Mouse (Mus musculus) 416B (cell line): Measurements from ENCODE around the gene Nek3.
"Not testable (repeated sequence)": the region's sequence is repeated elsewhere in the genome, so short reads cannot be mapped to it uniquely, and the experiment has no call there.

Source experiments
- DNase-seq: peaks from one replicate; pipeline ENCODE4 v3.0.0; 2011; ENCODE audit warnings: low read depth

The Nek3 gene

DNA sequence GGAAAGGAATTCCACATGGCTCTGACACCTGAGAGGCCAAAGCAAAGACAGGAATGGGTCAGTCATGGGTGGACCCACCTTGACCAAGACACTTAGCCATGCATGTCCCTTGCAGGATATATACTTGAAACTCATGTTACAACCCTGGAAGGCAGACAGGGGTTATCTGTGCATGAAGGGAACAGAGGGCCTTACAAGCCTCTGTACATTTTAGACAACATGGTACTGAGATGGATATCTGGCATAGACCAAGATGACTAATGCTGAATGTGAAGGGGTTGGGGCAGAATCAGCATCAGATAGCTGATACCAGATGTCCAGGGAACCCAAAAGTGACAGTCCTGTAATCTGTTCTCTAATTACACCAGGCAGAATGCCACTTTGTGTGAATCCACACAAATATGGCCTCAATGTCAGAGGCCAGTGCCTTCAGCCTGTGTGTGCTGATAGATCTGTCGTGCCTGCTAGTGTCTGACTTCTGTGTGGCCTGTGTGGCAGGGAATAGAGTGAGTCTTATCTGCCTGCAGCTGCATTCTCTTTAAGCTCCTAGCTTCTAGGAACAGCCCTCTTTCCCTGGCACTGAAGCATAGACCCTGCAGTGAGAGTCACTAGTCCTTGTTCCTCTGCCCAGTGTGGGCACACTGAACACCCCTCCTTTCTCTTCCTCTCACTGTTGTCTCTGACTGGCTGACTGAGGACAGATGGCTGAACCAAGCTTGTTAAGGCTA is 22.3 kb downstream of the Nek3 start:
- DNase-seq: peak; percentile 3

GRCm38 (mm10) chr8:22142592-22142991 is 23.6 kb downstream of the Nek3 start:
- no peak for DNase-seq

GRCm38 (mm10) chr8:22141836-22142385 is 24.3 kb downstream of the Nek3 start:
- no peak for DNase-seq

GRCm38 (mm10) chr8:22136462-22136861 is 29.8 kb downstream of the Nek3 start:
- not testable (repeated sequence) for DNase-seq

DNA sequence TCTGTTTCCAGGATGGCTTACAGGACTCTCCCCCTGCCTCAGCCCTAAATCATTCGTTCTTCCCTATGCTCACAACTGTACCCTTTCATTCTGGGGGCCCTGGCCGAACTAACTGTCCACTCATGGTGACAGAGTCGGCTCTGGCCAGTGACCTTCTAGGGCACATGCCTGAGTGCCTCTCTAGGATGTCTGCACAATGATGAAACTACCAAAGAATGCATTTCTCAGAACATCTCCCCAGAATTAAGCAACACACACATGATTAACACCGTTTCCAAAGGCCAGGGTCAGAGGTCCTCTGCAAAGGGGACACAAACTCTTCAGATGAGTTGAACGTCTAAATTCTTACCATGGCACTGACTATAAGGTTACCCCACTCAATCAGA is 31.5 kb downstream of the Nek3 start:
- no peak for DNase-seq

DNA sequence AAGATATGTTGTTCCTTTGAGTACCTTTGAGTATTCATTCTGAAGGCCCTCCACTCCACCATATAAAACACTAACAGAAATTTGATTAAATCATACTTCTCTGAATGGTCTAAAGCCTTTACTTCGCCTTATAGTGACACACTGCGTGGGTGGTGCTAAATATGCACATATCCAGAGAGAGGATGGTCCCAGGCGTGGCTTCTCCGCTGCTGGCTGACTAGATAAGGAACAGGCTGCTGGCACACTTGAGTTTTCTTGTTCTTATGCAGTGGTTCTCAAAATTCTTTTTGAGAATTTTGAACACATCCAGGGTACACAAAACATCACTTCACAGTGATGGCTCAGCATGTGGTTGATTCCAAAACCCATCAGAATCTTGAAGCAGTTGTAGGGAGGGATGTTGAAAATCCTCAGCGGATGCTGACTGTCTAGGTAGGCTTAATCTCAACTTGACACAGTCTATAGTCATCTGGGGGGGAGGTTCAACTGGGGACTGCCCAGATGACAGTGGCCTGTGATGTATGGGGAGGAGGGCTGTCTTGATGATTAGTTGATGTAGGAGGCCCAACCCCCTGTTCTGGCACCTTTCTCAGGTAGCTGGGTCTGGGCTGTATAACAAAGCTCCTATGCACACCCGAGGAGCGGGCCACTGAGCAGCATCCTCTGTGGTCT is 32.0 kb downstream of the Nek3 start:
- DNase-seq: no peak

DNA sequence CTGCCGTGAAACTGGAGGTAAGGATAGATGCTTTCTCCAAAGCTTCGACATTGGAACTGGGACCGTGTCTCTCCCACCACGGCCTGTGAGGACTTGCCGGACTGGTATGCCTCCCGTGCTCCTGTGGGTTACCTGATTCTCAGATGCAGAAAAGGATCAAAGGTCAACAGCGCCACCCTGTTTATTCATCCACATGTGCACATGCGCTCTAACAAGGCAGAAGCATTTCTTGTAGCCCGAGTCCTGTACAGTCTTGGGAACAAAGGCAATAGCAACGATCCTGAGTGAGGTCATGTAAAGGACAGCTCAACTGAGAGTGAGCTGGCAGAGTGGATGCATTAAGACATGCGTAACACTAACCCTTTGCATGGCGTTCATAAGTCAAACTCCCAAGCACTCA is 34.2 kb downstream of the Nek3 start:
- DNase-seq: no peak

DNA sequence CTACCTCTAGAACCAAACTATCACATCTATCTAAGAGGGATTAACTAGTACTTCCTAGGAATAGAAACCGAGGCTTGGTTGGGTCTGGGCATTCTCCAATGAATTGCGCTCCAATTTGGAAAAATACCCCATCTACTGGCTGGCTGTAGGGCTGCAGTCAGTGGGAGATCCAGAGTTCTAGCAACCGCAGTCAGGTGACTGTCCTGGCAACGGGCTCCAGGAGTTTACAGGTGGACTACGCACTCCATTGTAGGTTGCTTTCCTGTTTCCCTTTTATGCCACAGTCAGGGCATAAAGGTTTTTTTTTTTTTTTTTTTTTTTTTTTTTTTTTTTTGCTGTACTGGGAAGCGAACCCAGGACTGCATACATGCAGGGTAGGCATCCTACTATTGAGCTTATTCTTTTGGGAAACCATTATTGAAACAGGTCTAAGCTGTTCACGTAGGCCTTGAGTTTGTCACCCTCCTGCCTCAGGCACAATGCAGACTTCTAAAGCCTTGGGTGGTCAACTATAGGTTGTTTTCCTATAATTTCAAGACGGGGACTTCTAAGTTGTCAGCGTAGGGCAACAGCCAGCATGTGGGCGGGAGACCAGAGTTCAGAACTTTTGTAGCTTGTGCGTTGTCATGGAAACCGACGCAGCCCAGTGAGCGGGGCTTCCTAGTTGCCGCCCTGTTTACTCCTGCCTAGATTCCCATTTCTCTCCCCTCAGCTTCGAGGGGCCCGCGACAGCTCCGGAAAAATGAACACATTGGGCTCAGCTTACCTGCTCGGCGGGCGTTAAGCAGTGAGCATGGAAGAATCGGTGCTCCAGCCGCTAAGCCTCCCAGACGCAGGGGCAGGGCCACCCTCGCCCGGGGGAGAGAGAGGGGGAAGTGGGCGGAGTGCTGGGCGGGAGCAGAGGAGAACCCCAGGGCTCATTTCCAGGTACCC is 41.7 kb downstream of the Nek3 start, which contains the start of gene Nek5:
Gene Nek5 (minus strand): TSS at position 834 of the 933 bp plus-strand sequence.
- DNase-seq: peak; percentile 3

DNA sequence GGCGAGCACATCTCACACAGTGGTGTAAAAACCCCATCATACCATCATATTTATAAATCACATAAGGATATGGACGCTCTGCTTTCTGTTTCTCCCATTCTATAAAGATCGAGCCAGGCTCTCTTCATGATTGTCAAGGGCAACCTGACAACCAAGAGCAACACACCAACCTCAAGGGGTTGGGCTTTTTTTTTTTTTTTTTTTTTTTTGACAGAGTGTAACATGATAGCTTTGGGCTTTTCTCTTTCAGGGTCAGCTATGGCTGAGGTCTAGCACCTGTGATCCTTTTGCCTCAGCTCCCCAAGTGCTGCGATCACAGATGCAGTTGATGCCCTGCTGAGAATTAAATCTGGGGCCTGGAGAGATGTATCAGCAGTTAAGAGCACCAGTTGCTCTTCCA is 59.2 kb downstream of the Nek3 start:
- DNase-seq: no peak

GRCm38 (mm10) chr8:22091568-22091967 is 74.7 kb downstream of the Nek3 start:
- peak; percentile 38 for DNase-seq

DNA sequence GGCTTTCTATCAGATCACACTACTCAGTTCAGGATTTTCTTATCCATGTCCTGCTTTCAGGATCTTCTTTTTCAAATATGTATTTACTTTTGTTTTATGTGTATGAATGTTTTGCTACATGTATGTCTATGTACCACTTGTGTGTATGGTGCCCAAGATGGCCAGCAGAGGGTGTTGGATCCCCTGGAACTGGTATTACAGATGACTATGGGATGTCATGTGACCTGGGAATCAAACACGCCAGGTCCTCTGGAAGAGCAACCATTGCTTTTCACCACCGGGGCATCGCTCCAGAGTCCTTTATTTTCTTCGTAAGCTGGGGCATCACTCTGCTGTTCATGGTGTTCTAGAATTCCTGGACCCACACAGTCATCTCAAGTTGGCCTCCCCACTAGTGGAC is 77.0 kb downstream of the Nek3 start:
- no peak for DNase-seq

DNA sequence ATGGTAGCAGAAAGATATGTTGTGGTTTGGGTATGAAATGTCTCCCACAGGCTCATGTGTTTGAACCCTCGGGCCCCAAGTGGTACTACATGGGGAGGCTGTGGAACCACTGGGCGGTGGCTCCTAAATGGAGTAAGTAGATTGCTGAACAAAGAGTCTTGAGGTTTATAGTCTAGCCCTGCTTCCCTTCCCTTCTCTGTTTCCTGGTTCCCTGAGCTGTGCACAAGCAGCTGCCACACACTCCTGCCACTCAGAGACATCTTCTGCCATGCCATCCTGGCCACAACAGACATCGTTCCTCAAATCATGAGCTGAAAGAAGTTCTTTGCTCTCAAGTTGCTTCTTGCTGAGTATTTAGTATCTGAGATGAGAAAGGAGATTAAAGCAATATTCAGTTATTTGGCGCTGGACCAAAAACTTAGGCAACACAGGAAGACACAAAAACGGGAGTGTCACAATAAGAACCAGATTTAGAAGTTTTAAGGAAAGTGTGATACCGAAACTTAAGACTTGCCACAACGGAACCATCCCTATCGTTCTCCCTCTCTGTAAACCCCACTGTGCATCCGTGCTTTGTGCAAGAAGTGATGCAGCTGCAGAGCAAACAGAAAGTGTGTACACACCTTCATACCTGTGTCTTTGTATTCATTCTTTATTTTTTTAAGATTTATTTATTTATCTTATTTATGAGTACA is 86.8 kb downstream of the Nek3 start:
- peak; percentile 57 for DNase-seq
